In the genomic region with DNA sequence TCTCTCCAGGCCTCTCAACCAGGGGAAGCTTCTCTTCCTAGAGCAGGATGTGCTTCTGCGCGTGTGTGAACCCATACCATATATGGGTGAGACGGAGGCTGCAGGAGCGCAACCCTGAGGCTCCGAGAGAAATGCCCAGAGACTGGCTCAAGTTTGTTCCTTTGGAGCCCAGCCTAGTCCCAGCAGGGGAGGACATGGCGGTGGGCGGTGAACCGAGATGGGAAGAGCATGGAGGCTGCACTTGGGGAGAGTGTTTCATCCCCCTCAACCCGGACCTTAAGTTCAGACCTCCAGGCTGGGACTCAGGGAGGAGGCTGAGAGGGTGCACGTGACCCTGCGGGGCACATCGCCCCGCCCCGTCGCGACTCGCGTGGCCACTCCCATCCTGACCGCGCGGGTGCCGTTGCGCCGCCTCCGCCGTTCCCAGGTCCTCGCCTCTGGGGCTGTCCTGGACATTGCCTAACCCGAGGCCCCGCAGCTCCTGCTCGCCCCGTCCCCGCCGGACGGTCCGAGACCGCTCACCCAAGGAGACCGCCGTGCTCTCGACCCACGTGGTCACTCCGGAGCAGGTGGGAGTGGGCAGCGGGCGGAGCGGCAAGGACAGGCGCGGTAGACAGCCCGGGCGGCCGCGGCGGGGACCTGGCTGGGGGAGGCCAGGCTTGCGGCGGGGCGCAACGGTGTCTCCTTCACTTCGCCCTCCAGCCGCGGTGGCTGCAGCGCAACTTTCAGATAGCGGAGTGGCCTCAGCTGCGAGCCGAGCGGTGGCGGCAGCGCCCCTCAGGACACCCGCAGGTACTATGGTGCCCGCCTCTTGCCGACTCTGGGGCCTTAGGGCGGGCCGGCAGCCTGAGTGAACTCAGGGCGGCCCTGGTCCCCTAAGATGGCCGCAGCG, we compare ENCODE assay signal across 8 mouse cellular contexts. TPM values are rescaled to one million over a fixed set of nuclear protein-coding genes. Genes with fewer than 3 reads are reported as not detected.
DNase-seq lines count a peak whose midpoint lies in the region; ATAC-seq and TF ChIP-seq lines count a peak whose summit lies in the region.

No protein-coding gene starts in this region.

- H3K36me3 ChIP-seq in embryonic facial prominence, embryonic 13.5 days: peaks cover 20% of the 10 kb centered on the region
- peaks cover 25% of the 10 kb centered on the region for H3K36me3 ChIP-seq in heart, adult 2 months (ENCODE audit: control insufficient read depth, insufficient read depth, low read length)
- peaks cover 1% of the 10 kb centered on the region for H3K36me3 ChIP-seq in kidney, adult 2 months (ENCODE audit: control insufficient read depth, insufficient read depth, low read length)
- peaks cover 31% of the 10 kb centered on the region for H3K36me3 ChIP-seq in limb, embryonic 12.5 days
- H3K36me3 ChIP-seq in midbrain, embryonic 14.5 days (ENCODE audit: control insufficient read depth, insufficient read depth, low read length): peaks cover 15% of the 10 kb centered on the region; the same call in 1 of the 2 replicates

- TF ChIP-seq EP300 in heart, adult 2 months (IDR thresholded peaks at IDR 0.05; ENCODE audit: insufficient read depth, low read depth, low read length): peak; percentile 40; the same call in 1 of the 2 replicates

- peaks cover 32% of the 10 kb centered on the region for H3K4me1 ChIP-seq in embryonic facial prominence, embryonic 13.5 days
- peaks cover 8% of the 10 kb centered on the region for H3K4me1 ChIP-seq in heart, adult 2 months (ENCODE audit: control insufficient read depth, insufficient read depth, low read length)
- H3K4me1 ChIP-seq in kidney, adult 2 months (ENCODE audit: control insufficient read depth, insufficient read depth, low read length): peaks cover 9% of the 10 kb centered on the region; the same call in 1 of the 2 replicates
- H3K4me1 ChIP-seq in limb, embryonic 12.5 days (replicated peaks): peaks cover 25% of the 10 kb centered on the region
- H3K4me1 ChIP-seq in midbrain, embryonic 14.5 days (ENCODE audit: control insufficient read depth, insufficient read depth, low read length): peaks cover 16% of the 10 kb centered on the region; the same call in 1 of the 2 replicates

- peak; percentile 96 for TF ChIP-seq POLR2A in heart, adult 2 months (IDR thresholded peaks at IDR 0.05; ENCODE audit: insufficient read depth, low read depth, low read length)
- peak; percentile 88 for TF ChIP-seq POLR2A in kidney, adult 2 months (IDR thresholded peaks at IDR 0.05; ENCODE audit: low read depth, low read length)

- peak; percentile 29 for TF ChIP-seq CTCF in heart, adult 2 months (IDR thresholded peaks at IDR 0.05)
- TF ChIP-seq CTCF in kidney, adult 2 months (conservative IDR thresholded peaks at IDR 0.05; ENCODE audit: insufficient read depth, insufficient read length, low read depth, low read length): no peak

- no peaks in the 10 kb centered on the region for H3K27me3 ChIP-seq in embryonic facial prominence, embryonic 13.5 days
- no peaks in the 10 kb centered on the region for H3K27me3 ChIP-seq in heart, adult 2 months (ENCODE audit: control insufficient read depth, insufficient read depth, low read length)
- H3K27me3 ChIP-seq in kidney, adult 2 months (replicated peaks; ENCODE audit: control insufficient read depth, insufficient read depth, low read length): no peaks in the 10 kb centered on the region
- H3K27me3 ChIP-seq in limb, embryonic 12.5 days: 0 out of 2 replicates have a peak, but pooled peaks cover 4% of the 10 kb centered on the region
- H3K27me3 ChIP-seq in midbrain, embryonic 14.5 days (ENCODE audit: control insufficient read depth, insufficient read depth, low read length): no peaks in the 10 kb centered on the region

- intact Hi-C loops in heart, adult 2 months (cut with DNase I): loop anchor here (2.0 kb wide), 1 partner anchor 18 kb away; no protein-coding TSS in a partner anchor

- no peaks in the 10 kb centered on the region for H3K9me3 ChIP-seq in embryonic facial prominence, embryonic 13.5 days
- H3K9me3 ChIP-seq in limb, embryonic 12.5 days: no peaks in the 10 kb centered on the region
- H3K9me3 ChIP-seq in midbrain, embryonic 14.5 days (ENCODE audit: control insufficient read depth, low read length): no peaks in the 10 kb centered on the region

- peak overlapping the region; percentile 99 for H3K4me3 ChIP-seq in embryonic facial prominence, embryonic 13.5 days
- peak overlapping the region; percentile 98 for H3K4me3 ChIP-seq in heart, adult 2 months
- peak overlapping the region; percentile 99 for H3K4me3 ChIP-seq in kidney, adult 2 months (ENCODE audit: insufficient read depth, low read depth, low read length)
- peak overlapping the region; percentile 94 for H3K4me3 ChIP-seq in limb, embryonic 12.5 days (replicated peaks)
- H3K4me3 ChIP-seq in midbrain, embryonic 14.5 days (replicated peaks; ENCODE audit: low read depth, low read length): peak overlapping the region; percentile 90

- peak overlapping the region; percentile 85 for H3K4me2 ChIP-seq in embryonic facial prominence, embryonic 13.5 days
- H3K4me2 ChIP-seq in limb, embryonic 12.5 days: peak overlapping the region; percentile 87
- H3K4me2 ChIP-seq in midbrain, embryonic 14.5 days (ENCODE audit: low read length): peak overlapping the region; percentile 87

- H3K79me2 ChIP-seq in heart, adult 2 months (replicated peaks; ENCODE audit: control insufficient read depth, insufficient read depth, low read length): peaks cover 4% of the 10 kb centered on the region

- ATAC-seq in embryonic facial prominence, embryonic 13.5 days (ENCODE audit: insufficient number of reproducible peaks, insufficient read depth, low FRiP score, low TSS enrichment, low read depth): peak; percentile 97
- ATAC-seq in limb, embryonic 12.5 days (ENCODE audit: insufficient number of reproducible peaks, insufficient read depth, low FRiP score, low TSS enrichment, low read depth): peak; percentile 98
- peak; percentile 98 for ATAC-seq in midbrain, embryonic 14.5 days (ENCODE audit: low FRiP score, low TSS enrichment)

- DNase-seq in 416B (ENCODE audit: low read depth): peak; percentile 95
- peak; percentile 90 to 97 for DNase-seq in adrenal gland, postnatal 4 days (ENCODE audit: low spot score in 2 of 2)
- peak; percentile 98 for DNase-seq in heart, adult 2 months
- DNase-seq in kidney, adult 2 months: peak; percentile 98
- peak; percentile 97 for DNase-seq in midbrain, embryonic 14.5 days
- DNase-seq in spleen, adult 12 weeks (ENCODE audit: low spot score): peak; percentile 98

- H3K9ac ChIP-seq in embryonic facial prominence, embryonic 13.5 days: peak overlapping the region; percentile 97
- peak overlapping the region; percentile 99 for H3K9ac ChIP-seq in heart, adult 2 months (ENCODE audit: low read depth, low read length)
- peak overlapping the region; percentile 94 for H3K9ac ChIP-seq in limb, embryonic 12.5 days (replicated peaks)
- H3K9ac ChIP-seq in midbrain, embryonic 14.5 days (replicated peaks; ENCODE audit: low read length): peak overlapping the region; percentile 94

- H3K27ac ChIP-seq in embryonic facial prominence, embryonic 13.5 days: peak overlapping the region; percentile 94
- peak overlapping the region; percentile 100 for H3K27ac ChIP-seq in heart, adult 2 months
- peak overlapping the region; percentile 99 for H3K27ac ChIP-seq in kidney, adult 2 months (ENCODE audit: insufficient read depth, low read depth, low read length)
- H3K27ac ChIP-seq in limb, embryonic 12.5 days: peak overlapping the region; percentile 94
- peak overlapping the region; percentile 96 for H3K27ac ChIP-seq in midbrain, embryonic 14.5 days (replicated peaks; ENCODE audit: low read depth, low read length)

- under 1% methylated on average over 67 of the region's 73 CpGs for WGBS in embryonic facial prominence, embryonic 13.5 days
- under 1% methylated on average over 70 of the region's 73 CpGs for WGBS in heart, adult 2 months
- under 1% methylated on average over 72 of the region's 73 CpGs for WGBS in kidney, adult 2 months
- under 1% methylated on average over 73 of the region's 73 CpGs for WGBS in limb, embryonic 12.5 days
- under 1% methylated on average over 73 of the region's 73 CpGs for WGBS in midbrain, embryonic 14.5 days

RNA-seq across cellular contexts. Expression of a gene that starts 6.1 kb away (rescaled TPM):
- total RNA-seq in adrenal gland, postnatal 4 days (2021): 100 to 1,000 TPM; 256 to 257 TPM
- 209 and 221 TPM in 2 replicates for polyA plus RNA-seq in embryonic facial prominence, embryonic 13.5 days (2015; fragmentation: Nextera tagmentation; extraction: Ambion mirVana)
- 100 to 1,000 TPM; 441 to 506 TPM for total RNA-seq in heart, adult 2 months (2021)
- polyA plus RNA-seq in heart, adult 2 months (2012; rRNA removed): 228 and 349 TPM in 2 replicates
- polyA plus RNA-seq in kidney, adult 2 months (2012; rRNA removed): 140 and 166 TPM in 2 replicates
- 246 and 263 TPM in 2 replicates for polyA plus RNA-seq in limb, embryonic 12.5 days (2016; fragmentation: Nextera tagmentation; extraction: Ambion mirVana)
- 266 and 297 TPM in 2 replicates for polyA plus RNA-seq in midbrain, embryonic 14.5 days (2014; fragmentation: Nextera tagmentation; extraction: Ambion mirVana)

RNA-seq across cellular contexts. Expression of a gene that starts 17.7 kb away (rescaled TPM):
- total RNA-seq in adrenal gland, postnatal 4 days (2021): 10 to 100 TPM; 47.1 to 51.2 TPM
- polyA plus RNA-seq in embryonic facial prominence, embryonic 13.5 days (2015; fragmentation: Nextera tagmentation; extraction: Ambion mirVana): 21.4 and 21.5 TPM in 2 replicates
- total RNA-seq in heart, adult 2 months (2021): 1 to 10 TPM; 5.6 to 8.3 TPM
- polyA plus RNA-seq in heart, adult 2 months (2012; rRNA removed): 6.6 and 10.2 TPM in 2 replicates
- 30.3 and 35.2 TPM in 2 replicates for polyA plus RNA-seq in kidney, adult 2 months (2012; rRNA removed)
- 22.5 and 24.2 TPM in 2 replicates for polyA plus RNA-seq in limb, embryonic 12.5 days (2016; fragmentation: Nextera tagmentation; extraction: Ambion mirVana)
- polyA plus RNA-seq in midbrain, embryonic 14.5 days (2014; fragmentation: Nextera tagmentation; extraction: Ambion mirVana): 38.8 and 55.7 TPM in 2 replicates

Comparison
In these comparisons a context has a peak if more than half of its experiments do, and no peak if none do; other contexts are left out.
1. Peak in every context shown above with its lines: DNase-seq, ATAC-seq, H3K4me3 ChIP-seq and H3K27ac ChIP-seq.